11 mouse cellular contexts compared by ENCODE assay signal in genomic region chr11:33145201-33146142, GRCm38 (mm10). TPM values are rescaled to one million over a fixed set of nuclear protein-coding genes. Genes with fewer than 3 reads are reported as not detected.
DNase-seq lines count a peak whose midpoint lies in the region; ATAC-seq and TF ChIP-seq lines count a peak whose summit lies in the region.
"Had no signal": no experiment of that assay in that cellular context is flagged by ENCODE, and none has a peak within 500 bp of the region (broad histone marks: within the 10 kb centered on the region; RNA-seq: fewer than 3 reads in every experiment).

No protein-coding gene starts in this region.

- DNase-seq in cerebellum, adult 2 months, result peak; percentile 13 to 17
- DNase-seq in cerebellum, adult 18-20 months, result no peak
- no peak for DNase-seq in lung, postnatal 14 days
- DNase-seq in hindbrain, embryonic 14.5 days (ENCODE audit: low spot score), result no peak
- DNase-seq in neural tube, embryonic 11.5 days (ENCODE audit: low spot score), result peak; percentile 51
- DNase-seq in kidney, postnatal 4 days, result no peak
- no peak for DNase-seq in urinary bladder, postnatal 10 days (ENCODE audit: low spot score)

- H3K27me3 ChIP-seq in cerebellum, adult 2 months (ENCODE audit: control insufficient read depth, insufficient read depth, low read length), result 0 out of 2 replicates have a peak, but pooled peaks cover 3% of the 10 kb centered on the region
- H3K27me3 ChIP-seq in lung, embryonic 15.5 days, result peaks cover 27% of the 10 kb centered on the region
- H3K27me3 ChIP-seq in hindbrain, embryonic 14.5 days (ENCODE audit: control insufficient read depth, insufficient read depth, low read length), result 0 out of 2 replicates have a peak, but pooled peaks cover 13% of the 10 kb centered on the region
- peaks cover 20% of the 10 kb centered on the region for H3K27me3 ChIP-seq in neural tube, embryonic 11.5 days (ENCODE audit: control insufficient read depth, insufficient read depth, low read length)

- 25% methylated on average over 7 of the region's 7 CpGs for WGBS in cerebellum, adult 2 months
- WGBS in lung, embryonic 15.5 days, result 16% methylated on average over 7 of the region's 7 CpGs
- 18% methylated on average over 7 of the region's 7 CpGs for WGBS in hindbrain, embryonic 14.5 days
- 27% methylated on average over 7 of the region's 7 CpGs for WGBS in neural tube, embryonic 11.5 days

- no peak for TF ChIP-seq CTCF in cerebellum, adult 2 months (IDR thresholded peaks at IDR 0.05; ENCODE audit: borderline replicate concordance, insufficient read depth, low read depth, low read length)

- no peak for ATAC-seq in lung, embryonic 15.5 days (ENCODE audit: borderline replicate concordance, extremely low read depth, low FRiP score, low TSS enrichment)
- ATAC-seq in hindbrain, embryonic 14.5 days (ENCODE audit: low FRiP score), result peak; percentile 0; the same call in 1 of the 2 replicates
- no peak for ATAC-seq in neural tube, embryonic 11.5 days (ENCODE audit: insufficient read depth, low FRiP score, low TSS enrichment)

- no peak overlapping the region for H3K27ac ChIP-seq in cerebellum, adult 2 months (ENCODE audit: insufficient read depth, low read length)
- H3K27ac ChIP-seq in lung, embryonic 15.5 days, result peak overlapping the region; percentile 70
- H3K27ac ChIP-seq in hindbrain, embryonic 14.5 days, result no peak overlapping the region
- no peak overlapping the region for H3K27ac ChIP-seq in neural tube, embryonic 11.5 days (ENCODE audit: low read depth, low read length)

- H3K9me3 ChIP-seq in lung, embryonic 15.5 days, result no peaks in the 10 kb centered on the region
- H3K9me3 ChIP-seq in hindbrain, embryonic 14.5 days (ENCODE audit: control insufficient read depth, low read length), result no peaks in the 10 kb centered on the region
- H3K9me3 ChIP-seq in neural tube, embryonic 11.5 days (ENCODE audit: control insufficient read depth, low read length), result no peaks in the 10 kb centered on the region

- no peak overlapping the region for H3K4me3 ChIP-seq in cerebellum, adult 2 months (replicated peaks; ENCODE audit: insufficient read depth, low read depth, low read length)
- H3K4me3 ChIP-seq in lung, embryonic 15.5 days, result peak overlapping the region; percentile 53
- H3K4me3 ChIP-seq in hindbrain, embryonic 14.5 days (replicated peaks; ENCODE audit: low read length), result peak overlapping the region; percentile 67
- H3K4me3 ChIP-seq in neural tube, embryonic 11.5 days (ENCODE audit: low read depth, low read length), result peak overlapping the region; percentile 15
- H3K4me3 ChIP-seq: myocyte had no signal

- H3K36me3 ChIP-seq in lung, embryonic 15.5 days, result peaks cover 8% of the 10 kb centered on the region
- H3K36me3 ChIP-seq in hindbrain, embryonic 14.5 days (replicated peaks; ENCODE audit: control insufficient read depth, insufficient read depth), result peaks cover 12% of the 10 kb centered on the region
- H3K36me3 ChIP-seq in neural tube, embryonic 11.5 days (ENCODE audit: control insufficient read depth, insufficient read depth, low read length), result no peaks in the 10 kb centered on the region

- H3K4me1 ChIP-seq in cerebellum, adult 2 months (ENCODE audit: control insufficient read depth, insufficient read depth, low read length), result no peaks in the 10 kb centered on the region
- H3K4me1 ChIP-seq in lung, embryonic 15.5 days, result peaks cover 53% of the 10 kb centered on the region
- H3K4me1 ChIP-seq in hindbrain, embryonic 14.5 days (replicated peaks; ENCODE audit: control insufficient read depth, insufficient read depth, low read length), result peaks cover 26% of the 10 kb centered on the region
- H3K4me1 ChIP-seq in neural tube, embryonic 11.5 days (ENCODE audit: control insufficient read depth, insufficient read depth, low read length), result peaks cover 7% of the 10 kb centered on the region; the same call in 1 of the 2 replicates

- H3K4me2 ChIP-seq in lung, embryonic 15.5 days, result peak overlapping the region; percentile 96
- H3K4me2 ChIP-seq in hindbrain, embryonic 14.5 days (replicated peaks), result peak overlapping the region; percentile 67
- peak overlapping the region; percentile 78 for H3K4me2 ChIP-seq in neural tube, embryonic 11.5 days (ENCODE audit: low read depth)

- H3K9ac ChIP-seq in lung, embryonic 15.5 days, result no peak overlapping the region
- peak overlapping the region; percentile 19; the same call in 1 of the 2 replicates for H3K9ac ChIP-seq in hindbrain, embryonic 14.5 days
- no peak overlapping the region for H3K9ac ChIP-seq in neural tube, embryonic 11.5 days (ENCODE audit: low read length)

- TF ChIP-seq POLR2A in cerebellum, adult 2 months (IDR thresholded peaks at IDR 0.05; ENCODE audit: borderline replicate concordance, insufficient read depth, low read length), result no peak

RNA-seq across cellular contexts. Expression of gene Fgf18, which starts 1.7 kb away (rescaled TPM):
- 5.4 and 7.2 TPM in 2 replicates for polyA plus RNA-seq in cerebellum, adult 2 months (2012; rRNA removed)
- polyA plus RNA-seq in lung, embryonic 15.5 days (2015; fragmentation: Nextera tagmentation; extraction: Ambion mirVana), result 11.1 and 11.7 TPM in 2 replicates
- 9.0 and 10.1 TPM in 2 replicates for polyA plus RNA-seq in hindbrain, embryonic 14.5 days (2014; fragmentation: Nextera tagmentation; extraction: Ambion mirVana)
- 6.8 and 9.9 TPM in 2 replicates for polyA plus RNA-seq in neural tube, embryonic 11.5 days (2014; fragmentation: Nextera tagmentation; extraction: Ambion mirVana)

RNA-seq across cellular contexts. Expression of gene Npm1, which starts 17.5 kb away (rescaled TPM):
- polyA plus RNA-seq in cerebellum, adult 2 months (2012; rRNA removed), result 255 and 267 TPM in 2 replicates
- 921 and 961 TPM in 2 replicates for polyA plus RNA-seq in lung, embryonic 15.5 days (2015; fragmentation: Nextera tagmentation; extraction: Ambion mirVana)
- polyA plus RNA-seq in hindbrain, embryonic 14.5 days (2014; fragmentation: Nextera tagmentation; extraction: Ambion mirVana), result 418 and 450 TPM in 2 replicates
- 1,037 and 1,076 TPM in 2 replicates for polyA plus RNA-seq in neural tube, embryonic 11.5 days (2014; fragmentation: Nextera tagmentation; extraction: Ambion mirVana)

RNA-seq across cellular contexts. Expression of gene Tlx3, which starts 57.9 kb away (rescaled TPM):
- 12.4 and 14.3 TPM in 2 replicates for polyA plus RNA-seq in cerebellum, adult 2 months (2012; rRNA removed)
- 0.10 TPM in 1 of 2 replicates, not detected in the other for polyA plus RNA-seq in lung, embryonic 15.5 days (2015; fragmentation: Nextera tagmentation; extraction: Ambion mirVana)
- 21.2 and 23.0 TPM in 2 replicates for polyA plus RNA-seq in hindbrain, embryonic 14.5 days (2014; fragmentation: Nextera tagmentation; extraction: Ambion mirVana)
- 22.4 and 28.5 TPM in 2 replicates for polyA plus RNA-seq in neural tube, embryonic 11.5 days (2014; fragmentation: Nextera tagmentation; extraction: Ambion mirVana)
- polyA plus RNA-seq: heart, adult 2 months; myocyte; testis, adult 2 months had no signal

Comparison
In these comparisons a context has a peak if more than half of its experiments do, and no peak if none do; other contexts are left out.
1. DNase-seq: peak in cerebellum, adult 2 months (2 of 2) and neural tube, embryonic 11.5 days (single experiment); none in cerebellum, adult 18-20 months (0 of 2), lung, postnatal 14 days (single experiment), hindbrain, embryonic 14.5 days (single experiment), kidney, postnatal 4 days (0 of 2) and urinary bladder, postnatal 10 days (single experiment).
2. RNA of gene Tlx3, which starts 57.9 kb away (polyA plus RNA-seq): 22.4 to 28.5 TPM in neural tube, embryonic 11.5 days, 21.2 to 23.0 TPM in hindbrain, embryonic 14.5 days and 12.4 to 14.3 TPM in cerebellum, adult 2 months; 0.10 TPM in lung, embryonic 15.5 days; every median in the first group is over 10 times any median in the second.
3. Peak in every context shown above with its lines, with median percentiles within 50 percentile points of each other: H3K4me2 ChIP-seq.